Mouse (Mus musculus) lung, adult 2 months (tissue): ENCODE measurements around the gene Hivep2. TPM values are rescaled to one million over a fixed set of nuclear protein-coding genes. Genes with fewer than 3 reads are reported as not detected.

ENCODE experiments used
- DNase-seq: peaks from one replicate; pipeline ENCODE4 v3.0.0; 2022
- H3K4me1 ChIP-seq: fragments of 200-500 bp; 2 replicates; pipeline ENCODE4 v1.6.1; 2011; ENCODE audit warnings: low read length; ENCODE audit not compliant: control insufficient read depth, insufficient read depth
- H3K4me3 ChIP-seq: fragments of 200-500 bp; replicated peaks from 2 replicates; pipeline ENCODE3; 2011; ENCODE audit warnings: low read depth, mild to moderate bottlenecking, control low read depth, low read length; ENCODE audit errors: extremely low read depth
- CTCF ChIP-seq: fragments of 200-500 bp; IDR thresholded peaks from 2 replicates; pipeline ENCODE4 v1.5.1; 2011; ENCODE audit warnings: mild to moderate bottlenecking, low read length, control low read depth; ENCODE audit not compliant: insufficient read depth
- POLR2A ChIP-seq: fragments of 200-500 bp; IDR thresholded peaks from 2 replicates; pipeline ENCODE4 v1.6.1; 2011; ENCODE audit warnings: low read depth, mild to moderate bottlenecking, control low read depth, low read length, borderline replicate concordance; ENCODE audit errors: extremely low read depth
- WGBS: fragments of 180-500 bp; shearing (Covaris S2); methylation state at CpG from one replicate; pipeline ENCODE4 v1.1.7; 2018; 5-methylcytosine and 5-hydroxymethylcytosine counted together
- polyA plus RNA-seq: library from polyadenylated mRNA; depleted of rRNA; stranded (reverse); fragments of >200 nt; gene quantifications from 2 replicates; pipeline ENCODE4 v1.2.3, GENCODE M21; 2012

The Hivep2 gene
- polyA plus RNA-seq, 1 experiment = 11.0 TPM

DNA sequence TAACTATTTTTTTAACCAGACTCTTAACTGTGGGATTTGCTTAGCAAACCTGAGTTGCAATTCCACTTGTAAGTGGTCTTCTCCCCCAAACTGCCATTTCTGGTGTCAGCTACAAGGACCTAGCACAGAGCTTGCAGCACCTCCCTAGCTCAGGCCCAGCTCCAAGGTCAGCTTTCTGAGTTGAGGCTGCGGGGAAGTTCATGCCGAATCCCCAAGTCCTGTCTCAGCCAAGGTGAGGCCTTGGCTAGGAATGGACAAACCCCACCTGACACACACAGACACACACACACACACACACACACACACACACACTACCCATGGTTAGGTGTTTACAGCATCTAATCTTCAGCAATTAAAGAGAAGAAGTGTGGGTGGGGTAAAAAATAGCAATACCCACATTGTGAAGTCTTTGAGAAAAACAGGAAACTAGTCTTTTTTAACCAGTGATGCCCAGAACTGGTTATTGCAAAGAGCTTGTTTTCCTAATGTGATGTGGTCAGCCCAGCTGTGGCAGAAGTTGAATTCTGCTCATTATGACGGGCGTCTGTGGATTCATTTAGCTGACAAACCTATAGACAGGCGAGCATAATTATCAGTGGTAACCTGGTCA lies 79.0 kb downstream of the Hivep2 start:
- no peak overlapping the region for H3K4me3 ChIP-seq
- WGBS = 76% methylated on average over 5 of the region's 5 CpGs
- H3K4me1 ChIP-seq = peaks cover 18% of the 10 kb centered on the region
- no peak for DNase-seq
- no peak for TF ChIP-seq CTCF
- TF ChIP-seq POLR2A = no peak

DNA sequence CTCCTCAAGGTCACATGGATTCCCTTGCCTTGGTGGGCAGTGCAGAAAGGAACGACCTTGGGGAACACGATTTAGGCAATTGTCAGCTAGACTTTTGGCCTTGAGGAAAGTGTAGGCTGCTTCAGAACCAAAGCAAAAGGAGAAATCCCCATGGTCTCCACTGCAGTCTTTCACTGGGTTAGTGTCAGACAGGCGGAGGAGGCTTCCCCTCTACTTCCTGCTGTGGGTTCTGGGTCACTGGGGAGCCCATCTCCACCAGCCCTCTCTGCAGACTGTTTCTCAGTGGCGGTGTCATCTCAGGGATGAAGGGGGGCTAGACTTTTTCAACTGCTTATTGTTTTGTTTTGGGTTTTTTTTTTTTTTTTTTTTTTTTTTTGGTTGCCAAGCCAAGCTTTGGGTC lies 79.9 kb downstream of the Hivep2 start:
- Histone ChIP-seq H3K4me3 (no peak overlapping the region), H3K4me1 (peaks cover 18% of the 10 kb centered on the region)
- no peak for DNase-seq
- 55% methylated on average over 4 of the region's 4 CpGs for WGBS
- no peak for TF ChIP-seq CTCF
- no peak for TF ChIP-seq POLR2A

DNA sequence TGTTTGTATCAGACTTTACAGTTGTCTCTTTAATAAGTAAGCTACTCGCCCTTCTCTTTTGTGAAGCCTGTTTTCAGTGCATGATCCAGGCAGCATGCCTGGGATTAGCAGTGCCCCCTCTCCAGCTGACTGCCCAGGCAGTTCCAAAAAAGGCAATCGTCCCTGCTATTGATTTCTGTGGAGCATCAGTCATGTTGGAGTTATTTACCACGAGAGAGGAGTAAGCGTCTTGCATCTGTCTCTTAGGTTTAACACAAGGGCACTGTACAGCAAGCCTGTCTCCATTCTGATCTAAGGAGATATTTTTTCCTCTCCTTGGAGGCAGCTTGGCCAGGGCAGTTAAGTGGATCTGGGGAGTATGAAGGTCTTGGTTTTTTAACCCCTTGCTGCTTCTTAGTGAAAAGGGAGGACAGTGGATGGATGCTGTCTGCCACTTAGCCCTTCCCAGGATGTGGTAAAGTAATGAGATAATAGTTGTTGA lies 80.3 kb downstream of the Hivep2 start:
- DNase-seq = no peak
- no peak for TF ChIP-seq CTCF
- TF ChIP-seq POLR2A = no peak
- H3K4me1 ChIP-seq = peaks cover 18% of the 10 kb centered on the region
- 40% methylated on average over 4 of the region's 4 CpGs for WGBS
- no peak overlapping the region for H3K4me3 ChIP-seq

DNA sequence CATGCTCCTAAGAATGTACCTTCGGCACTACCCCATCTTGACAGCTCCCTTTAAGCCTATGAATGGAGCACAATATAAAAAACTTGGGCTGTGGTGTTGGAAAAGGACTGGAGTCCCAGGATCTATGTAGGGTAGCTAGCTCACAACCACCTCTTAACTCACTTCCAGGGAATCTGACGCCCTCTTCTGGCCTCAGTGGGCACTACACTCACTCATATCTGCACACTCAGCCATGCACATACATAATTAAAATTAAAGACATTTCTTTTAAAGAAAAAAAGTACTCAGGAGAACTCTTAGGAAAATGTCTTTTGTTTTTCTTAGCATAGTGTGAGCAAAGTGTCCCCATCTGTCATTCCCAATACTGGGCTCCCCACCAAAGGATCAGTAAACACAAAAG lies 81.1 kb downstream of the Hivep2 start:
- no peak for DNase-seq
- H3K4me1 ChIP-seq = peaks cover 18% of the 10 kb centered on the region
- WGBS = 84% methylated on average over 2 of the region's 2 CpGs
- H3K4me3 ChIP-seq = no peak overlapping the region
- no peak for TF ChIP-seq POLR2A
- peak; percentile 39 for TF ChIP-seq CTCF

DNA sequence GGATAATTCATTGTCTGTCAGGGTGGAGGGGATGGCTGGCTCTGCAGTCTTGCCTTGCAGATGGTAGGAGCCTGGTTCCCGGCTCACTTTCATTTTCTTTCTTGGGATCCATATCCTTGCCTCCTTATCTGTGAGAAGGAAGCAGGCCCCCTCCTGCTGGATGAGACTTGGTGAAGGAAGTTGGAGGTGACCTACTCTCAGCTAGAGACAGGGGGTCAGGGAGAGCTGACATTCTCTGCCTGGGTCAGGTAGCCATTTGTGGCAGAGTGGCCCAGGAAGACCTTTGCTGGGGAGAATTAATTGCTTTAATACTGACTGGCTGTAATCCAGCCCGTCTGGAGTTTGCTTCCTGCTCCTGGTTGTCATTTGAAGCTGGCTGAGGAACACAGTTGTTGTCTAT lies 81.8 kb downstream of the Hivep2 start:
- TF ChIP-seq POLR2A (no peak), CTCF (no peak)
- WGBS = 41% methylated on average over 2 of the region's 2 CpGs
- Histone ChIP-seq H3K4me3 (no peak overlapping the region), H3K4me1 (peaks cover 18% of the 10 kb centered on the region)
- no peak for DNase-seq

DNA sequence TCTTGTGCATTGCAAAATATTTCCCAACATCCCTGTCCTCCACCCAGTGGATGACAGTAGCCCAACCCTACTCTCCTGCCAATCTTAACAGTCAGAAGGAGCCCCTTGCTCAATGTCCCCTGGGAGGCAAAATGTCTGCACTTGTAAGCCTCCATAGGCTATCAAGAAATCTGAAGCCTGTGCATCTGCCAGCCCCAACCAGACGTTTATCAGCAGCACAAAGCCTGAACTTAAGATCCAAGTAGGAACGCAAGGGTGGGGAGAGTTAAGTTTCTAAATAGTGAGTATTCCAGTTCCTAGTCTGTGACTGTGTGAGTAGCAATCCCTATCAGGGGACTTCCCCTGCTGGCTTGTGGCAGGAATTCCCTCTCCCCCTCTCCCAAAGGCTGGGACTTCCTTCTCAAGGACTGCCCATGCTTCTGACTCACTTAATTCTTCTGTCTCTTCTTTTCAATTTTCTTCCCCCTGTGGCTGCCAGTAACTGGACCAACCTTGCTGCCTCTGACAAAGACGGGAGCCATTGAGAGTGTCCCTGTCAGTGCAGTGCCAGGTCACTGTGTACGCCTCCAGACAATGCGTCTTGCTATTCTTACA lies 82.5 kb downstream of the Hivep2 start:
- 18% methylated on average over 5 of the region's 5 CpGs for WGBS
- H3K4me3 ChIP-seq = no peak overlapping the region
- H3K4me1 ChIP-seq = peaks cover 18% of the 10 kb centered on the region
- no peak for DNase-seq
- TF ChIP-seq POLR2A = no peak
- TF ChIP-seq CTCF = no peak

DNA sequence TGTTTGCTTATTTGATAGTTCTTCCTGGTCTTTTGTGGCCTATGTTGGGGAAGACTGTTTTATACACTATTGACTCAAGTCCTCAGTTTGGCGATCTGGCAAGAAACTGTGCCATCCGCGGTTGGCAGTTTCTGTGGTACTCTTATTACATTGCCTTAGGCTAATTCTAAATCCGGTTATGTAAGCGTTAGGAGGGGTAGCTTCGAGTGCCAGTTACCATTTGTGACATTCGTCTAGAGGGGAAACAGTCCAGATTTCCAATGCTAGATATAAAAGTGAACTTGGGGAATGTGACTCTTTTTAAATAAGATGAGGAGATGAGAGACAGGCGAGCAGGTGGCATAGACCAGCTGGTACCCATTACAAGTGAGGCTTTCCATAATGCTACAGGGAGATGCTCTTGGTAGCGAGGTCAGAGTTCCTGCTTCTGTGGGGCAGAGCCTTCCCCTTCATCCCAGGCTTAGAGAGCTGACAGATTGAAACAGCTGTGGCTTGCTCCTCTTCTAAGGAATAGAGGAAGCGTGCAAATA lies 83.1 kb downstream of the Hivep2 start:
- WGBS = 48% methylated on average over 10 of the region's 10 CpGs
- Histone ChIP-seq H3K4me1 (peaks cover 18% of the 10 kb centered on the region), H3K4me3 (no peak overlapping the region)
- TF ChIP-seq POLR2A = no peak
- TF ChIP-seq CTCF = no peak
- no peak for DNase-seq

DNA sequence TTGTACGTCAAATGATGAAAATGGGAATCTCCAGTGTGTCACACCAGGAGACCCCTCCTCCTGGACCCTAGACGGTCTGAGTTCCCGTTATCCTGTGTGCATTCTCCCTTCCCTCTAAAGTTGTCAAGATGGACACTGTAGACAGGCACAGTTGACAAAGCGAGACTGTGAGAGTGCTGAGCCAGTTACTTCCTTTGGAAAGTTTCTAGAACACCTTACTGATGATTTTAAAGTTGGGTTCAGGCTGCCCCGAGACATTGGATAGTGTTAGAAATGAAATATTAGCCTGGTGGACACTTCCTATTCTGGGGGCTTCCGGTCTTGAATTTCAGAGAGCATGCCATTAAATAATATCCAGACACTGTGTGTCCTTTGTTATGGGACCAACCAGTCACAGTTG lies 83.8 kb downstream of the Hivep2 start:
- TF ChIP-seq CTCF (no peak), POLR2A (no peak)
- WGBS = 88% methylated on average over 6 of the region's 6 CpGs
- DNase-seq = no peak
- H3K4me1 ChIP-seq = peaks cover 18% of the 10 kb centered on the region
- H3K4me3 ChIP-seq = no peak overlapping the region

DNA sequence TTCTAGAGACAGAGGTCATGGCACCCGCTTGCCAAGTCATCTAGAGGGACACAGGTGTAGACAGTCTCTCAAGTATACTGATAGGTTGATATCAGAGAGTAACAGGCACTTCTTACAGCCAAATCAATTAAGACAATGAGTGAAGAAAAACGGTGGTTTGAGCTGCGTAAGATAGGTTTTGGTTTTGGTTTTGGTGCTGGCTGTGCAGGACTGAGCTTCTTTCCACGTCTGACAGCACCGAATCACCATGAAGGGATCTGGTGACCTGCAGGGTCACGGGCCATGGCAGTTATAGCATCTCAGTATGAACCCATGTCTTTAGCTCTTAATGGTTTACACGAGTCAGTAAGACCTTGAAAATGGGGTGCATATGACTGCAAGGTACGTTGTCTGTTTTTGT lies 84.7 kb downstream of the Hivep2 start:
- peaks cover 24% of the 10 kb centered on the region for H3K4me1 ChIP-seq
- no peak for DNase-seq
- TF ChIP-seq CTCF = no peak
- no peak for TF ChIP-seq POLR2A
- 91% methylated on average over 8 of the region's 8 CpGs for WGBS
- no peak overlapping the region for H3K4me3 ChIP-seq
